Mouse (Mus musculus): ENCODE results near the gene Bcl2l15.
"Not testable (repeated sequence)": the region's sequence is repeated elsewhere in the genome, so short reads cannot be mapped to it uniquely, and the experiment has no call there.

DNA sequence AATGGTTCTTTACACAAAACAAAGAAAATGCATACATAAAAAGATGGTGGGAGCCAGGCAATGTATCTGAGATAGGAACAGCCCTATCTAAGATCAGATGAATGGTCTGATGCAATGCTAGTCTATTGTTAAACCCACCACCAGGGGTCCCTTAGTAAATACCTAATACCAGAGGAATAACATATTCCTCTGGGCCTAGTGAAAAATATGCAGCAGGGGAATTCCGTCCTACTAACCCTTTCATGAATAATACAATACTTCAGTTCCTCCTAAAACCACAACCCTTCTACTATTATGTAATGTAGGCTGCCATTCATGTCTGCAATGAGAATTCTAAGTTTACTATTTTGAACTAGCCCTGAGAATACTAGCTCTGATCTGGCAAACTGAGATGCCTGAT, 1.7 kb upstream of the Bcl2l15 start:
- not testable (repeated sequence) for TF ChIP-seq CTCF, POLR2A (IDR thresholded peaks at IDR 0.05; ENCODE audit: extremely low read depth, insufficient read depth, low read length)
